Mouse (Mus musculus) olfactory bulb, adult 2 months (tissue): Measurements from ENCODE around the gene 1700017B05Rik.

Experiments
- CTCF ChIP-seq: fragments of 200-500 bp; IDR thresholded peaks from 2 replicates; pipeline ENCODE4 v1.5.1; 2012; ENCODE audit warnings: low read depth, mild to moderate bottlenecking, low read length, moderate library complexity; ENCODE audit not compliant: insufficient read depth
- POLR2A ChIP-seq: fragments of 200-500 bp; IDR thresholded peaks from 2 replicates; pipeline ENCODE4 v1.6.1; 2012; ENCODE audit warnings: mild to moderate bottlenecking, low read depth, low read length, moderate library complexity; ENCODE audit not compliant: insufficient read depth

- no peak for TF ChIP-seq CTCF
- TF ChIP-seq POLR2A = no peak
These were observed 46.9 kb upstream of the 1700017B05Rik start for GRCm38 (mm10) chr9:57309353-57309752.
